Mouse (Mus musculus) heart, embryonic 12.5 days (tissue): ENCODE results near the gene Opcml. TPM values are rescaled to one million over a fixed set of nuclear protein-coding genes. Genes with fewer than 3 reads are reported as not detected.

Source experiments
- ATAC-seq: fragments of 200-750 bp; cut with Nextera tagmentation; 2 replicates; pipeline ENCODE4 v1.8.0; 2017; ENCODE audit warnings: moderate TSS enrichment, moderate library complexity; ENCODE audit not compliant: insufficient number of reproducible peaks, low FRiP score
- H3K27ac ChIP-seq: fragments of 300-500 bp; sonication (generic); 2 replicates; pipeline ENCODE4 v1.5.1; 2016; ENCODE audit warnings: mild to moderate bottlenecking, moderate library complexity; ENCODE audit not compliant: poor library complexity, severe bottlenecking
- H3K27me3 ChIP-seq: fragments of 300-500 bp; sonication (generic); replicated peaks from 2 replicates; pipeline ENCODE4 v1.6.1; 2016; ENCODE audit warnings: mild to moderate bottlenecking, moderate library complexity
- H3K36me3 ChIP-seq: fragments of 300-500 bp; sonication (generic); 2 replicates; pipeline ENCODE4 v1.6.1; 2016; ENCODE audit warnings: mild to moderate bottlenecking, moderate library complexity
- H3K4me1 ChIP-seq: fragments of 300-500 bp; sonication (generic); replicated peaks from 2 replicates; pipeline ENCODE4 v1.6.1; 2016; ENCODE audit warnings: mild to moderate bottlenecking
- H3K4me2 ChIP-seq: fragments of 300-500 bp; sonication (generic); 2 replicates; pipeline ENCODE4 v1.6.1; 2016; ENCODE audit warnings: mild to moderate bottlenecking, moderate library complexity
- H3K4me3 ChIP-seq: fragments of 300-500 bp; sonication (generic); 2 replicates; pipeline ENCODE4 v1.5.1; 2016; ENCODE audit warnings: mild to moderate bottlenecking
- H3K9ac ChIP-seq: fragments of 300-500 bp; sonication (generic); 2 replicates; pipeline ENCODE4 v1.6.1; 2016; ENCODE audit warnings: mild to moderate bottlenecking, moderate library complexity
- H3K9me3 ChIP-seq: fragments of 300-500 bp; sonication (generic); replicated peaks from 2 replicates; pipeline ENCODE4 v1.6.1; 2016; ENCODE audit warnings: mild to moderate bottlenecking, moderate library complexity
- WGBS: fragments of 180-500 bp; shearing (Covaris S2); methylation state at CpG from one replicate; pipeline ENCODE4 v1.1.7; 2016; 5-methylcytosine and 5-hydroxymethylcytosine counted together
- polyA plus RNA-seq: library from polyadenylated mRNA; unstranded; fragments of >200 nt; fragmentation: Nextera tagmentation; extraction: Ambion mirVana; gene quantifications from 2 replicates; pipeline ENCODE4 v1.2.1, GENCODE M21; 2016

The Opcml gene
- polyA plus RNA-seq, 1 experiment from 2014 or later: 1.4 TPM

GRCm38 (mm10) chr9:27961682-27962081, 171.1 kb downstream of the Opcml start:
- Histone ChIP-seq H3K4me1 (peaks cover 11% of the 10 kb centered on the region), H3K4me2 (no peak overlapping the region), H3K4me3 (no peak overlapping the region), H3K27me3 (no peaks in the 10 kb centered on the region), H3K9ac (no peak overlapping the region), H3K27ac (no peak overlapping the region), H3K36me3 (no peaks in the 10 kb centered on the region), H3K9me3 (no peaks in the 10 kb centered on the region)
- WGBS: 74% methylated on average over 3 of the region's 3 CpGs
- no peak for ATAC-seq

- no peaks in the 10 kb centered on the region for H3K9me3 ChIP-seq
- H3K4me1 ChIP-seq: peaks cover 11% of the 10 kb centered on the region
- 9% methylated on average over 2 of the region's 2 CpGs for WGBS
- no peak overlapping the region for H3K27ac ChIP-seq
- no peak overlapping the region for H3K4me2 ChIP-seq
- no peaks in the 10 kb centered on the region for H3K27me3 ChIP-seq
- no peak overlapping the region for H3K9ac ChIP-seq
- ATAC-seq: no peak
- no peaks in the 10 kb centered on the region for H3K36me3 ChIP-seq
- H3K4me3 ChIP-seq: no peak overlapping the region
These were observed 172.8 kb downstream of the Opcml start for GRCm38 (mm10) chr9:27963385-27963784.

GRCm38 (mm10) chr9:27964902-27965550, 174.5 kb downstream of the Opcml start:
- Histone ChIP-seq H3K4me2 (no peak overlapping the region), H3K36me3 (no peaks in the 10 kb centered on the region), H3K27me3 (no peaks in the 10 kb centered on the region), H3K9ac (no peak overlapping the region), H3K9me3 (no peaks in the 10 kb centered on the region), H3K4me1 (peaks cover 11% of the 10 kb centered on the region), H3K27ac (no peak overlapping the region), H3K4me3 (no peak overlapping the region)
- 80% methylated on average over 10 of the region's 10 CpGs for WGBS
- ATAC-seq: no peak

- Histone ChIP-seq H3K9me3 (no peaks in the 10 kb centered on the region), H3K4me1 (peaks cover 5% of the 10 kb centered on the region), H3K9ac (no peak overlapping the region), H3K4me2 (no peak overlapping the region), H3K36me3 (no peaks in the 10 kb centered on the region), H3K4me3 (no peak overlapping the region), H3K27me3 (no peaks in the 10 kb centered on the region), H3K27ac (no peak overlapping the region)
- no peak for ATAC-seq
These were observed 177.7 kb downstream of the Opcml start for GRCm38 (mm10) chr9:27968266-27968665.

- H3K9me3 ChIP-seq: no peaks in the 10 kb centered on the region; the same call in 1 of the 2 replicates
- H3K36me3 ChIP-seq: no peaks in the 10 kb centered on the region
- no peaks in the 10 kb centered on the region for H3K27me3 ChIP-seq
- no peak overlapping the region for H3K9ac ChIP-seq
- H3K27ac ChIP-seq: no peak overlapping the region
- no peak overlapping the region for H3K4me3 ChIP-seq
- no peaks in the 10 kb centered on the region for H3K4me1 ChIP-seq
- 78% methylated on average over 5 of the region's 5 CpGs for WGBS
- ATAC-seq: no peak
- H3K4me2 ChIP-seq: no peak overlapping the region
These were observed 181.7 kb downstream of the Opcml start for GRCm38 (mm10) chr9:27972293-27972692.

GRCm38 (mm10) chr9:27982576-27982975, 192.0 kb downstream of the Opcml start:
- no peak for ATAC-seq
- no peaks in the 10 kb centered on the region for H3K9me3 ChIP-seq
- H3K4me1 ChIP-seq: no peaks in the 10 kb centered on the region
- H3K27me3 ChIP-seq: no peaks in the 10 kb centered on the region
- H3K36me3 ChIP-seq: no peaks in the 10 kb centered on the region
- no peak overlapping the region for H3K9ac ChIP-seq
- H3K4me2 ChIP-seq: no peak overlapping the region
- H3K4me3 ChIP-seq: no peak overlapping the region
- no peak overlapping the region for H3K27ac ChIP-seq

GRCm38 (mm10) chr9:27986604-27987588, 196.3 kb downstream of the Opcml start:
- H3K36me3 ChIP-seq: no peaks in the 10 kb centered on the region
- 70% methylated on average over 8 of the region's 8 CpGs for WGBS
- H3K4me2 ChIP-seq: no peak overlapping the region
- no peaks in the 10 kb centered on the region for H3K9me3 ChIP-seq
- no peak overlapping the region for H3K9ac ChIP-seq
- no peak for ATAC-seq
- no peak overlapping the region for H3K27ac ChIP-seq
- no peaks in the 10 kb centered on the region for H3K4me1 ChIP-seq
- H3K27me3 ChIP-seq: no peaks in the 10 kb centered on the region
- H3K4me3 ChIP-seq: no peak overlapping the region

GRCm38 (mm10) chr9:27991611-27992010, 201.0 kb downstream of the Opcml start:
- no peak overlapping the region for H3K4me3 ChIP-seq
- H3K4me2 ChIP-seq: no peak overlapping the region
- ATAC-seq: no peak
- 69% methylated on average over 4 of the region's 4 CpGs for WGBS
- H3K36me3 ChIP-seq: no peaks in the 10 kb centered on the region
- no peak overlapping the region for H3K9ac ChIP-seq
- no peaks in the 10 kb centered on the region for H3K27me3 ChIP-seq
- H3K27ac ChIP-seq: no peak overlapping the region
- H3K9me3 ChIP-seq: no peaks in the 10 kb centered on the region
- H3K4me1 ChIP-seq: peaks cover 4% of the 10 kb centered on the region; the same call in 1 of the 2 replicates

GRCm38 (mm10) chr9:27996536-27996935, 206.0 kb downstream of the Opcml start:
- H3K9me3 ChIP-seq: no peaks in the 10 kb centered on the region
- no peak overlapping the region for H3K4me3 ChIP-seq
- H3K27ac ChIP-seq: no peak overlapping the region
- H3K4me1 ChIP-seq: peaks cover 4% of the 10 kb centered on the region; the same call in 1 of the 2 replicates
- H3K27me3 ChIP-seq: no peaks in the 10 kb centered on the region
- H3K9ac ChIP-seq: no peak overlapping the region
- no peak for ATAC-seq
- no peaks in the 10 kb centered on the region for H3K36me3 ChIP-seq
- 78% methylated on average over 7 of the region's 7 CpGs for WGBS
- no peak overlapping the region for H3K4me2 ChIP-seq

GRCm38 (mm10) chr9:27998767-27999166, 208.2 kb downstream of the Opcml start:
- Histone ChIP-seq H3K4me1 (peaks cover 4% of the 10 kb centered on the region; the same call in 1 of the 2 replicates), H3K27ac (no peak overlapping the region), H3K9ac (no peak overlapping the region), H3K36me3 (no peaks in the 10 kb centered on the region), H3K27me3 (no peaks in the 10 kb centered on the region), H3K4me2 (no peak overlapping the region), H3K4me3 (no peak overlapping the region), H3K9me3 (no peaks in the 10 kb centered on the region)
- 65% methylated on average over 4 of the region's 4 CpGs for WGBS
- ATAC-seq: no peak

- H3K27ac ChIP-seq: no peak overlapping the region
- H3K9ac ChIP-seq: no peak overlapping the region
- no peak overlapping the region for H3K4me3 ChIP-seq
- no peaks in the 10 kb centered on the region for H3K36me3 ChIP-seq
- H3K27me3 ChIP-seq: no peaks in the 10 kb centered on the region
- no peaks in the 10 kb centered on the region for H3K4me1 ChIP-seq
- no peak for ATAC-seq
- WGBS: 78% methylated on average over 3 of the region's 3 CpGs
- no peak overlapping the region for H3K4me2 ChIP-seq
- peaks cover 3% of the 10 kb centered on the region; the same call in 1 of the 2 replicates for H3K9me3 ChIP-seq
These were observed 212.6 kb downstream of the Opcml start for GRCm38 (mm10) chr9:28003131-28003530.
